Mouse (Mus musculus) adrenal gland, postnatal 25 days (tissue): ENCODE measurements around the gene Ctdspl. TPM values are rescaled to one million over a fixed set of nuclear protein-coding genes. Genes with fewer than 3 reads are reported as not detected.
A peak's percentile ranks its signal among the peaks of the same experiment; 100 is the strongest.

Source experiments
- DNase-seq: peaks from one replicate; pipeline ENCODE4 v3.0.0; 2021; ENCODE audit warnings: mixed read lengths
- long read RNA-seq: library from polyadenylated mRNA; stranded (forward); transcript quantifications from one replicate; pipeline ENCODE4 v2.0.0, GENCODE M21; 2021
- total RNA-seq: library from RNA; stranded (reverse); gene quantifications from 2 replicates; pipeline ENCODE4 v1.2.3, GENCODE M21; 2021

Ctdspl gene
- total RNA-seq = 27.2 and 31.3 TPM in 2 replicates
- long read RNA-seq, full-length matches to known transcripts = 17 of 31 reads
- long read RNA-seq, partial matches to known transcripts = 2 of 31 reads
- long read RNA-seq, other reads (novel, unspliced or antisense) = 12 of 31 reads

GRCm38 (mm10) chr9:118926111-118926650 is at the start of gene Ctdspl:
Gene Ctdspl, plus strand, starts transcription at chr9:118926453.
- DNase-seq = peak; percentile 71

- peak; percentile 26 for DNase-seq
These were observed 49.4 kb upstream of the Ctdspl start for GRCm38 (mm10) chr9:118876902-118877301.

GRCm38 (mm10) chr9:118877365-118878008 is 48.8 kb upstream of the Ctdspl start:
- no peak for DNase-seq

- DNase-seq = no peak
These were observed 47.7 kb upstream of the Ctdspl start for GRCm38 (mm10) chr9:118878596-118878995.

GRCm38 (mm10) chr9:118881281-118881945 is 44.8 kb upstream of the Ctdspl start:
- no peak for DNase-seq

GRCm38 (mm10) chr9:118881946-118882284 is 44.3 kb upstream of the Ctdspl start:
- DNase-seq = no peak

- no peak for DNase-seq
These were observed 43.1 kb upstream of the Ctdspl start for GRCm38 (mm10) chr9:118883150-118883549.

GRCm38 (mm10) chr9:118885785-118886184 is 40.5 kb upstream of the Ctdspl start:
- no peak for DNase-seq

DNA sequence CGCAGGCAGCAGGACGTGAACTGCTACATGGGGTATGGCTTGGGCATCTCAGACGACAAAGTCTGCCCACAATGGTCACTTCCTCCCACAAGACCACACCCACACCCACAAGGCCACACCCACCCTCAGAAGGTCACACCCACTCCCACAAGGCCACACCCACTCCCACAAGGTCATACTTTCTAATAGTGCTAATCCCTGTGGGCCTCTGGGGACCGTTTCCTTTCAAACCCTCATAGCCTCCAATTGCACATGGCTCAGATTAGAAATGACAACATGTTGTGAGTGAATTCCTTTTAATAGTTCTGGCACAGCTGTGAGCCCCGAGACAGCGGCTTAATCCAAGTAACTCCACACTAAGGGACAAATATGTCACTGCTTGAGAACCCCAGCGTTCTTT is 39.1 kb upstream of the Ctdspl start:
- no peak for DNase-seq

DNA sequence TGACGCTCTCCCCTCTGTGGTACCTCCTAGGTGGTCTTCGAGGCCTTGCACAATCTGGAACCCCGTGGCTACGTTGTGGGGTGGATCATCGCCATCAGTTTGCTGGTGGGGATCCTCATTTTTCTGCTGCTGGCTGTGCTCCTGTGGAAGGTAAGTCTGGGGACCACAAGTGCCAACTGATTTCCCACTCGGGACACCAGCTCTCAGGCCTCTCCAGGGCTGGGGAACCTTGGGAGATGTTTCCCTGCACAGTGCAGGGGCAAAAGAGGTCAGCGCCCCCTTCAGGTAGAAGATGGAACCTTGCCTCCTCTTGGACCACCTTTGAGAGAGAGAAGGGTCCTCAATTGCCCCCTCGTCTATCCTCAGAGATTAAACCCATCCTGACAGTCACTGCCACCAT is 38.5 kb upstream of the Ctdspl start:
- no peak for DNase-seq

GRCm38 (mm10) chr9:118890149-118890548 is 36.1 kb upstream of the Ctdspl start:
- no peak for DNase-seq

DNA sequence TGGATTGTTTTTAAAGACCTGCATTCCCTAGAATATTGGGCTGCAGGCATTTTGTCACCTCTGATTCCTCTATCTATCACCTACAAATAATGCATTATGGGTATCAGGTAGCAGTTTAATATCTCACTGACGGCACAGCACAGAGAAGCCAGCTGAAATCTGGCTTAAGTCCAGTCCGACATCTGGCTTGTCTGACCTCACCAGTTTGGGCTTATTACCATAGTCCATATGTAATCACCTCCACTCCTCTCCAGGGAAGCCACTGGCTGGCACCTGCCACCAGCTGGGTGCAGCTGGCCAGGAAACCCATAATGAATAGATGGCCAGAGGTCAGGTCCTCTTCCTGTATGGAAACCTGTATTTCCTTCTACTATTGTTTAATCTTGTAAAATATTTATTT is 35.6 kb upstream of the Ctdspl start:
- DNase-seq = no peak

DNA sequence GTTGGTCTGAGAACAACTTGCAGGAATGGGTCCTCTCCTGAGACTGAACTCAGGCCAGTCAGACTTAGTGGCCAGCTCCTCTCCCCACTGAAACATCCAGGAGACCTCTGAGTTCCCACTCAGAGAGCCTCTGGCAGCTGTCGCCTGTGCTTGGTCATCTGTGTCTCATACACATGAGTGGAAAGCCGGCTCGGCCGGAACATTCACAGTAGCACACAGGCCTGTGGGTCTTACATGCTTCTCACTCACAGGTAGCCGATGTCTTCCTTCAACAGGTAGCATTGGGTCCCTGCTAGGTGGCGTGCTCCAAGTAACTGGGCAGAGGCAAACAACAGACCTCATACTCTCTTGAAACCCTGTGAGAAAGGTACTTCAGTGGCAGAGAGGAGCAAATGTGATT is 35.2 kb upstream of the Ctdspl start:
- DNase-seq = no peak

DNA sequence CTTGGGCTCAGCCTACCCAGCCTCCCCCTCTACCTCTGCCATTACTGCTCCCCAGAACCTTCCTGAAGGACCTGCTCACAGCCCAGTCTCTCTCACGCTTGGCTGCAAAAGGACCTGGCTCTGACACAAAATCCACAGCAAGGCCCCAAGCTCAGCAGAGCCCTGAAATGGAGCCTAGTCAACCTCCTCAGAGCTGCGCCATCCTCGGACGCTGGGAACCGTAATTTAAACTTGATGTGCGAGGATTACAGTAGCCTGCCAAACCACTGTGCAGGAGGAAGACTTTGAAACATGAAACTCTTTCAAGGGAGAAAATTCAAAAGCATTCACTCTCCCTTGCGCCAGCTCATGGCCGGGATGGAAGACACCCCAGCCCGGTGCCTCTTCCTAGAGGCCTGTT is 34.7 kb upstream of the Ctdspl start:
- no peak for DNase-seq

DNA sequence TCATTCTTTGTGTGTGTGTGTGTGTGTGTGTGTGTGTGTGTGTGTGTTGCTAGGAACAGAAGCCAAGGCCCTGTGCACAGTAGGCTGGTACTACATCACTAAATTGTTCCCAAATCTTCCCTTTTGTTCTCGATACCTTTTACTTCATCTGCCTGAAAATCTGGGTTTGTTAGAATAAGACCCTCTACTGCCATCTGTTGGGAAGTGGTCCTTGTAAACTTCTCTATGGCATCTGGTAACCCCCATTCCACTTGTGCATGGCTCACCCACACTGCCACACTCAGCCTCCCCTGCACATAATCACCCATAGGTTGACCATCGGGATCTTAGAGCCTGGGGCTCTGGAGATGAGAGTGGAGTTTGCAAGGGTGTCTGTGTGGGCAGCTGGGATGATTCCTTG is 31.2 kb upstream of the Ctdspl start:
- no peak for DNase-seq

DNA sequence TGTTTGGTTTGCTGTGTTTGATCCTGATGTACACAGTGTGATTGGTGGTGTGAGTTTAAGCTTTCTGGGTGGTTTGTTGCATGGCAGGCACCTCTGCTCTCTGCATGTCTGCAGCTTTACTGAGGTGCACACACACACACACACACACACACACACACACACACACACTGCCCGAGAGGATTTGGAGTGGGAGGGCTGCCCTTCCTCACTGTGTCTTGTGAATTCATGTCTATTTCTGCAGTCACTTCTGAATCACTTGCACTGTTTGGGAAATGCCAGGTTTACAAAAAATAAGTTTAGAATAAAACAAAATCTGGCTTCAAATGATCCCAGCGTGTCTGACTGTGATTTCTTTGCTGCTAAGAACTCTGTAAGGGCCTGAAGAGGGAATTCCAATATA is 25.6 kb upstream of the Ctdspl start:
- DNase-seq = no peak

DNA sequence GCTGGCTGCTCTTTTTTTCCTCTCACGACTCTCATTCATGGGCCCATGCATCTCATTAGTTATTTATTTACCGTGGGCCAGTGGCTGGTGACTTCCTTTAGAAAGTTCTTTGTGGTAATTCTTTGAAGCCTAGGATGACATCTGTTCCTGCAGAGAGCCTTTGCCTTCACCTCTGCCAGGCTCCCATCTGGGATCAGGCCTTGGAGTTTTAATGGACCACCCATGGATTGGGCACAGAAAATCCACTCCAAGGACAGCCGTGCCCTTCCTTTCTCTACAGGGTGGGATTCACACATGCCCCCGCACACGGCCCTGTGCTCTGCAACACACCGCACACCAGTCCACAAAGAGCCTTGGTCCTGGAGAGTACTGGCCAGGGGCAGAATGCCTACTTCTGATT is 24.3 kb upstream of the Ctdspl start:
- no peak for DNase-seq

GRCm38 (mm10) chr9:118907934-118908620 is 18.2 kb upstream of the Ctdspl start:
- peak; percentile 77 for DNase-seq

DNA sequence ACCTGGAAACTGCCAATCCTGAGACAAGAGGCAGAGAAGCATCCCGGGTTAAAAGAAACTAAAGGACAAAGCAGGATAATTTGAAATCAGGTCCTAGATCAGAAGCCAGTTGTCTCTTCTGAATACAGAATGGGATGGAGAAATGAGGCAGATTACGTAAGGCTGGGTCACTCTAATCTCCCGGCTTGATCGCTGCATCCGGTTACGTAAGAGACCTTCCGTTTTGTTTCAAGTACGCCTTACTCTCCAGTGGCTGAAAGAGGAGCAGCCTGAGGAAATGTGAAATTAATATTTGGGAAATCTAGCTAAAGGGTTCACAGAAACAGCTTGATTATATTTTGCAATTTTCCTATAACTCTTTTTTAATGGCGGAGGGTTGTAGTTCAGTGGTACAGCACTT is 13.2 kb upstream of the Ctdspl start:
- no peak for DNase-seq

GRCm38 (mm10) chr9:118913613-118914012 is 12.6 kb upstream of the Ctdspl start:
- DNase-seq = no peak

DNA sequence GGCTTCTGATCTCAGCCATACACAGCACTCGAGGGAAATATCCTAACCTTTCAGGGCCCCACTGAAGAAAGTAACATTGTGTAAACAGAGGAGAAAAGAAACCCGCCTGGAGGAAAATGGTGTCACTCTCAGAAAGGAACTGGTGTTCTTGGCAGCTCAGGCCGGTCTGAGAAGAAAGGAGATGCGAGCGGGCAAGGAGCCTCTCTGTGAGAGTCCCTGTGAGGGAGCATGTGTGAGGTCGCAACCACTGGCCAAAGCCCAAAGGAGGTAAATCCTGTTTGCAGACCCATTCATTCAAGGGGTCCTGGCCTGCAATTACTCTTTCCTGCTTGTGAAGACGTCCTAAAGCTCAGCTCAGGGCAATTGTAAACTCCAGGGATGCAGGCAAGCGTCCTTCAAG is 11.7 kb upstream of the Ctdspl start:
- no peak for DNase-seq

DNA sequence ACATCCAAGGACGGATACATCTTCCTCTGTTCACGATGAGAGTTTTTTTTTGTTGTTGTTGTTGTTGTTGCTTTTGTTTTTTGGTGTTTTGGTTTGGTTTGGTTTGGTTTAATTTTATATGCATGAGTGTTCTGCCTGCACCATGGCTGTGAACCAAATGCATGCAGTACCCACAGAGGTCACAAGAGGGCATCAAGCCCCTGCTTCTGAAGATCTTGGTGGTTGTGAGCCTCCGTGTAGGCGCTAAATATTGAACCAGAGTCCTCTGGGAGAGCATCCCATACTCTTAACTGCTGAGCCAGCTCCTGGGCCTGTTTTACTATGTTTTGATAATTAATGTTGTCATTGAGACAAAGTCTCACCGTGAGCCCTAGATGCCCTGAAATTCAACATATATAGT is 11.0 kb upstream of the Ctdspl start:
- DNase-seq = peak; percentile 31

GRCm38 (mm10) chr9:118919672-118920186 is 6.5 kb upstream of the Ctdspl start:
- no peak for DNase-seq
